Mouse (Mus musculus) liver, embryonic 11.5 days (tissue): Measurements from ENCODE around the gene Cbfa2t2. TPM values are rescaled to one million over a fixed set of nuclear protein-coding genes. Genes with fewer than 3 reads are reported as not detected.

Source experiments
- ATAC-seq: fragments of 200-750 bp; cut with Nextera tagmentation; replicated peaks from 2 replicates; pipeline ENCODE4 v1.8.0; 2017; ENCODE audit warnings: moderate number of reproducible peaks, mild to moderate bottlenecking, moderate TSS enrichment, moderate library complexity; ENCODE audit not compliant: low FRiP score
- DNase-seq: peaks from one replicate; pipeline ENCODE4 v3.0.0-alpha.2; 2017; ENCODE audit warnings: low spot score
- H3K27ac ChIP-seq: fragments of 300-500 bp; sonication (generic); 2 replicates; pipeline ENCODE4 v1.5.1; 2014; ENCODE audit warnings: mild to moderate bottlenecking, low read depth, low read length, control low read depth
- H3K27me3 ChIP-seq: fragments of 300-500 bp; sonication (generic); replicated peaks from 2 replicates; pipeline ENCODE4 v1.6.1; 2014; ENCODE audit warnings: low read length, mixed read lengths; ENCODE audit not compliant: control insufficient read depth, insufficient read depth
- H3K36me3 ChIP-seq: fragments of 300-500 bp; sonication (generic); 2 replicates; pipeline ENCODE4 v1.6.1; 2014; ENCODE audit warnings: mild to moderate bottlenecking, low read length, moderate library complexity, mixed read lengths; ENCODE audit not compliant: control insufficient read depth, insufficient read depth
- H3K4me1 ChIP-seq: fragments of 300-500 bp; sonication (generic); replicated peaks from 2 replicates; pipeline ENCODE4 v1.6.1; 2014; ENCODE audit warnings: low read length, mixed read lengths; ENCODE audit not compliant: control insufficient read depth, insufficient read depth
- H3K4me2 ChIP-seq: fragments of 300-500 bp; sonication (generic); 2 replicates; pipeline ENCODE4 v1.6.1; 2014; ENCODE audit warnings: mild to moderate bottlenecking, control low read depth, moderate library complexity
- H3K4me3 ChIP-seq: fragments of 300-500 bp; sonication (generic); 2 replicates; pipeline ENCODE4 v1.5.1; 2014; ENCODE audit warnings: low read depth, low read length, control low read depth
- H3K9ac ChIP-seq: fragments of 300-500 bp; sonication (generic); 2 replicates; pipeline ENCODE4 v1.6.1; 2014; ENCODE audit warnings: low read depth, low read length, control low read depth
- H3K9me3 ChIP-seq: fragments of 300-500 bp; sonication (generic); 2 replicates; pipeline ENCODE4 v1.6.1; 2016; ENCODE audit warnings: low read length, inconsistent platforms, mixed read lengths; ENCODE audit not compliant: control insufficient read depth
- WGBS: fragments of 180-500 bp; shearing (Covaris S2); extraction: QIAGEN DNeasy Blood & Tissue Kit; methylation state at CpG from one replicate; pipeline ENCODE4 v1.1.7; 2014; 5-methylcytosine and 5-hydroxymethylcytosine counted together
- polyA plus RNA-seq: library from polyadenylated mRNA; unstranded; fragments of >200 nt; fragmentation: Nextera tagmentation; extraction: Ambion mirVana; gene quantifications from 2 replicates; pipeline ENCODE4 v1.2.1, GENCODE M21; 2014

The Cbfa2t2 gene
- polyA plus RNA-seq, 1 experiment from 2014 or later = 23.5 TPM

- no peak for ATAC-seq
- Histone ChIP-seq H3K27me3 (peaks cover 5% of the 10 kb centered on the region; the same call in 1 of the 2 replicates), H3K4me3 (no peak overlapping the region), H3K27ac (no peak overlapping the region), H3K4me2 (no peak overlapping the region), H3K4me1 (peaks cover 10% of the 10 kb centered on the region), H3K9ac (no peak overlapping the region), H3K36me3 (no peaks in the 10 kb centered on the region), H3K9me3 (no peaks in the 10 kb centered on the region)
- 61% methylated on average over 2 of the region's 2 CpGs for WGBS
- no peak for DNase-seq
Measured at GRCm38 (mm10) chr2:154432696-154433095, 3.6 kb upstream of the Cbfa2t2 start.

GRCm38 (mm10) chr2:154433391-154433790 lies 2.9 kb upstream of the Cbfa2t2 start:
- no peaks in the 10 kb centered on the region for H3K36me3 ChIP-seq
- H3K4me2 ChIP-seq = no peak overlapping the region
- no peak for ATAC-seq

GRCm38 (mm10) chr2:154434690-154435089 lies 1.6 kb upstream of the Cbfa2t2 start:
- Histone ChIP-seq H3K27me3 (no peaks in the 10 kb centered on the region), H3K9me3 (no peaks in the 10 kb centered on the region), H3K36me3 (no peaks in the 10 kb centered on the region), H3K4me1 (peaks cover 17% of the 10 kb centered on the region), H3K4me3 (no peak overlapping the region), H3K4me2 (no peak overlapping the region), H3K9ac (peak overlapping the region; percentile 22; the same call in 1 of the 2 replicates), H3K27ac (no peak overlapping the region)
- WGBS = 93% methylated on average over 7 of the region's 7 CpGs
- no peak for DNase-seq
- no peak for ATAC-seq

More at GRCm38 (mm10) chr2:154433391-154433790, 2.9 kb upstream of the Cbfa2t2 start:
- Histone ChIP-seq H3K9me3 (no peaks in the 10 kb centered on the region), H3K27me3 (no peaks in the 10 kb centered on the region), H3K27ac (no peak overlapping the region), H3K4me3 (no peak overlapping the region), H3K9ac (no peak overlapping the region), H3K4me1 (peaks cover 14% of the 10 kb centered on the region)
- no peak for DNase-seq
- 74% methylated on average over 3 of the region's 3 CpGs for WGBS

GRCm38 (mm10) chr2:154436076-154436457 lies 214 bp upstream of the Cbfa2t2 start:
- H3K9me3 ChIP-seq = no peaks in the 10 kb centered on the region
- no peak overlapping the region; the same call in 1 of the 2 replicates for H3K27ac ChIP-seq
- peak overlapping the region; percentile 85 for H3K4me3 ChIP-seq
- no peaks in the 10 kb centered on the region for H3K36me3 ChIP-seq
- peak overlapping the region; percentile 85 for H3K4me2 ChIP-seq
- WGBS = under 1% methylated on average over 44 of the region's 44 CpGs
- H3K27me3 ChIP-seq = no peaks in the 10 kb centered on the region
- DNase-seq = peak; percentile 97
- H3K4me1 ChIP-seq = peaks cover 17% of the 10 kb centered on the region
- ATAC-seq = peak; percentile 100
- peak overlapping the region; percentile 89 for H3K9ac ChIP-seq

GRCm38 (mm10) chr2:154437191-154437527 lies 878 bp downstream of the Cbfa2t2 start:
- 13% methylated on average over 7 of the region's 7 CpGs for WGBS
- H3K9ac ChIP-seq = peak overlapping the region; percentile 89
- H3K36me3 ChIP-seq = no peaks in the 10 kb centered on the region
- peaks cover 17% of the 10 kb centered on the region for H3K4me1 ChIP-seq
- peak overlapping the region; percentile 85 for H3K4me3 ChIP-seq
- ATAC-seq (no peak), DNase-seq (no peak)
- H3K27ac ChIP-seq = no peak overlapping the region; the same call in 1 of the 2 replicates
- no peaks in the 10 kb centered on the region for H3K9me3 ChIP-seq
- H3K4me2 ChIP-seq = peak overlapping the region; percentile 85
- H3K27me3 ChIP-seq = no peaks in the 10 kb centered on the region

GRCm38 (mm10) chr2:154440453-154440852 lies 4.2 kb downstream of the Cbfa2t2 start:
- H3K27ac ChIP-seq = no peak overlapping the region
- H3K36me3 ChIP-seq = no peaks in the 10 kb centered on the region; the same call in 1 of the 2 replicates
- H3K9me3 ChIP-seq = no peaks in the 10 kb centered on the region
- ATAC-seq (no peak), DNase-seq (no peak)
- no peak overlapping the region for H3K9ac ChIP-seq
- H3K4me3 ChIP-seq = no peak overlapping the region
- peaks cover 14% of the 10 kb centered on the region for H3K4me1 ChIP-seq
- no peak overlapping the region for H3K4me2 ChIP-seq
- no peaks in the 10 kb centered on the region for H3K27me3 ChIP-seq

GRCm38 (mm10) chr2:154447821-154448220 lies 11.5 kb downstream of the Cbfa2t2 start:
- no peaks in the 10 kb centered on the region for H3K27me3 ChIP-seq
- H3K4me3 ChIP-seq = no peak overlapping the region
- no peaks in the 10 kb centered on the region for H3K4me1 ChIP-seq
- 94% methylated on average over 8 of the region's 8 CpGs for WGBS
- no peak overlapping the region for H3K9ac ChIP-seq
- DNase-seq (no peak), ATAC-seq (no peak)
- no peaks in the 10 kb centered on the region for H3K9me3 ChIP-seq
- no peaks in the 10 kb centered on the region; the same call in 1 of the 2 replicates for H3K36me3 ChIP-seq
- H3K4me2 ChIP-seq = no peak overlapping the region
- no peak overlapping the region for H3K27ac ChIP-seq

GRCm38 (mm10) chr2:154448633-154449032 lies 12.4 kb downstream of the Cbfa2t2 start:
- H3K27ac ChIP-seq = no peak overlapping the region
- no peak overlapping the region for H3K4me3 ChIP-seq
- H3K9me3 ChIP-seq = no peaks in the 10 kb centered on the region
- DNase-seq = no peak
- no peak overlapping the region for H3K4me2 ChIP-seq
- H3K9ac ChIP-seq = no peak overlapping the region
- H3K4me1 ChIP-seq = no peaks in the 10 kb centered on the region
- ATAC-seq = no peak
- no peaks in the 10 kb centered on the region for H3K27me3 ChIP-seq
- H3K36me3 ChIP-seq = no peaks in the 10 kb centered on the region

GRCm38 (mm10) chr2:154452951-154453350 lies 16.7 kb downstream of the Cbfa2t2 start:
- no peak for ATAC-seq
- 91% methylated on average over 2 of the region's 2 CpGs for WGBS
- H3K27me3 ChIP-seq = no peaks in the 10 kb centered on the region

More at GRCm38 (mm10) chr2:154452951-154453350, 16.7 kb downstream of the Cbfa2t2 start:
- H3K27ac ChIP-seq = no peak overlapping the region
- H3K9ac ChIP-seq = no peak overlapping the region
- no peaks in the 10 kb centered on the region for H3K9me3 ChIP-seq
- no peak overlapping the region for H3K4me3 ChIP-seq
- peaks cover 22% of the 10 kb centered on the region for H3K4me1 ChIP-seq
- no peak overlapping the region for H3K4me2 ChIP-seq
- no peaks in the 10 kb centered on the region for H3K36me3 ChIP-seq
- DNase-seq = no peak
